In genomic region chr5:3803292-3804165, GRCm38 (mm10) we compare ENCODE assay signal across 8 mouse cellular contexts. TPM values are rescaled to one million over a fixed set of nuclear protein-coding genes. Genes with fewer than 3 reads are reported as not detected.
DNase-seq lines count a peak whose midpoint lies in the region; ATAC-seq lines count a peak whose summit lies in the region.

No protein-coding gene starts in this region.

- intact Hi-C loops in gastrocnemius, postnatal 36 days (cut with DNase I): loop anchor here (2.0 kb wide), 1 partner anchor 157 kb away; no protein-coding TSS in a partner anchor

- H3K27ac ChIP-seq in kidney, embryonic 16.5 days (ENCODE audit: low read length): peak overlapping the region; percentile 85
- peak overlapping the region; percentile 94 for H3K27ac ChIP-seq in forebrain, embryonic 10.5 days
- H3K27ac ChIP-seq in neural tube, embryonic 14.5 days (ENCODE audit: low read depth, low read length): peak overlapping the region; percentile 89

- under 1% methylated on average over 36 of the region's 36 CpGs for WGBS in kidney, embryonic 16.5 days
- WGBS in forebrain, embryonic 10.5 days: 1% methylated on average over 36 of the region's 36 CpGs
- under 1% methylated on average over 36 of the region's 36 CpGs for WGBS in neural tube, embryonic 14.5 days

- H3K4me2 ChIP-seq in kidney, embryonic 16.5 days (replicated peaks; ENCODE audit: low read depth, low read length): peak overlapping the region; percentile 93
- peak overlapping the region; percentile 87 for H3K4me2 ChIP-seq in neural tube, embryonic 14.5 days (ENCODE audit: low read depth, low read length)

- H3K9me3 ChIP-seq in kidney, embryonic 16.5 days (ENCODE audit: low read length): no peaks in the 10 kb centered on the region
- H3K9me3 ChIP-seq in forebrain, embryonic 10.5 days: no peaks in the 10 kb centered on the region
- H3K9me3 ChIP-seq in neural tube, embryonic 14.5 days (ENCODE audit: control insufficient read depth, low read length): no peaks in the 10 kb centered on the region

- H3K9ac ChIP-seq in kidney, embryonic 16.5 days (replicated peaks; ENCODE audit: low read length): peak overlapping the region; percentile 88
- H3K9ac ChIP-seq in neural tube, embryonic 14.5 days (replicated peaks; ENCODE audit: low read depth, low read length): peak overlapping the region; percentile 69

- ATAC-seq in kidney, embryonic 16.5 days (ENCODE audit: low FRiP score, low TSS enrichment): peak; percentile 77
- ATAC-seq in neural tube, embryonic 14.5 days (ENCODE audit: low read depth): peak; percentile 81

- DNase-seq in kidney, postnatal 10 days: no peak
- DNase-seq in MEL-GATA-1-ER (ENCODE audit: extremely low read depth, low read depth) (peak; percentile 59), liver (peak; percentile 80)
- DNase-seq in forebrain, embryonic 10.5 days (ENCODE audit: extremely low spot score, low spot score): no peak
- no peak for DNase-seq in cerebellum, adult 18-20 months
- DNase-seq in gastrocnemius, postnatal 36 days: no peak

- peaks cover 5% of the 10 kb centered on the region; the same call in 1 of the 2 replicates for H3K4me1 ChIP-seq in kidney, embryonic 16.5 days (ENCODE audit: insufficient read depth, low read length)
- H3K4me1 ChIP-seq in forebrain, embryonic 10.5 days: peaks cover 31% of the 10 kb centered on the region
- H3K4me1 ChIP-seq in neural tube, embryonic 14.5 days (ENCODE audit: control insufficient read depth, insufficient read depth, low read length): peaks cover 14% of the 10 kb centered on the region

- no peaks in the 10 kb centered on the region for H3K27me3 ChIP-seq in kidney, embryonic 16.5 days (ENCODE audit: insufficient read depth, low read length)
- H3K27me3 ChIP-seq in forebrain, embryonic 10.5 days (ENCODE audit: poor library complexity, severe bottlenecking): no peaks in the 10 kb centered on the region
- H3K27me3 ChIP-seq in neural tube, embryonic 14.5 days (ENCODE audit: control insufficient read depth, insufficient read depth, low read length): no peaks in the 10 kb centered on the region

- no peaks in the 10 kb centered on the region for H3K36me3 ChIP-seq in kidney, embryonic 16.5 days (ENCODE audit: insufficient read depth, low read length)
- H3K36me3 ChIP-seq in forebrain, embryonic 10.5 days (replicated peaks): peaks cover 5% of the 10 kb centered on the region; the same call in 1 of the 2 replicates
- no peaks in the 10 kb centered on the region for H3K36me3 ChIP-seq in neural tube, embryonic 14.5 days (ENCODE audit: control insufficient read depth, insufficient read depth, low read length)

- H3K4me3 ChIP-seq in kidney, embryonic 16.5 days (ENCODE audit: low read length): peak overlapping the region; percentile 89
- H3K4me3 ChIP-seq in forebrain, embryonic 10.5 days: peak overlapping the region; percentile 88
- peak overlapping the region; percentile 86 for H3K4me3 ChIP-seq in neural tube, embryonic 14.5 days (ENCODE audit: low read depth, low read length)

RNA-seq across cellular contexts. Expression of gene Krit1, which starts 0.5 kb away (rescaled TPM):
- polyA plus RNA-seq in kidney, embryonic 16.5 days (2015; fragmentation: Nextera tagmentation; extraction: Ambion mirVana): 44.6 and 48.8 TPM in 2 replicates
- 61.5 and 63.3 TPM in 2 replicates for polyA plus RNA-seq in forebrain, embryonic 10.5 days (2016; fragmentation: Nextera tagmentation; extraction: Ambion mirVana)
- polyA plus RNA-seq in neural tube, embryonic 14.5 days (2014; fragmentation: Nextera tagmentation; extraction: Ambion mirVana): 61.7 and 69.7 TPM in 2 replicates
- 10 to 100 TPM; 13.7 to 14.5 TPM for total RNA-seq in gastrocnemius, postnatal 36 days (2021)

RNA-seq across cellular contexts. Expression of gene Ankib1, which starts 0.8 kb away (rescaled TPM):
- 11.5 and 12.1 TPM in 2 replicates for polyA plus RNA-seq in kidney, embryonic 16.5 days (2015; fragmentation: Nextera tagmentation; extraction: Ambion mirVana)
- 9.7 and 9.9 TPM in 2 replicates for polyA plus RNA-seq in forebrain, embryonic 10.5 days (2016; fragmentation: Nextera tagmentation; extraction: Ambion mirVana)
- polyA plus RNA-seq in neural tube, embryonic 14.5 days (2014; fragmentation: Nextera tagmentation; extraction: Ambion mirVana): 24.4 and 25.8 TPM in 2 replicates
- 10 to 100 TPM; 14.6 to 15.2 TPM for total RNA-seq in gastrocnemius, postnatal 36 days (2021)

RNA-seq across cellular contexts. Expression of gene Lrrd1, which starts 41.4 kb away (rescaled TPM):
- polyA plus RNA-seq in kidney, embryonic 16.5 days (2015; fragmentation: Nextera tagmentation; extraction: Ambion mirVana): not detected in 2 replicates
- polyA plus RNA-seq in forebrain, embryonic 10.5 days (2016; fragmentation: Nextera tagmentation; extraction: Ambion mirVana): 0.09 and 0.15 TPM in 2 replicates
- polyA plus RNA-seq in neural tube, embryonic 14.5 days (2014; fragmentation: Nextera tagmentation; extraction: Ambion mirVana): 0.09 and 0.11 TPM in 2 replicates
- under 1 TPM in 1 of 2 experiments, not detected in 1; 0.10 TPM for total RNA-seq in gastrocnemius, postnatal 36 days (2021)

Comparison
In these comparisons a context has a peak if more than half of its experiments do, and no peak if none do; other contexts are left out.
1. DNase-seq: peak in MEL-GATA-1-ER (single experiment) and liver (single experiment); none in kidney, postnatal 10 days (single experiment), forebrain, embryonic 10.5 days (single experiment), cerebellum, adult 18-20 months (0 of 2) and gastrocnemius, postnatal 36 days (0 of 2).
2. Peak in every context shown above with its lines, with median percentiles within 50 percentile points of each other: H3K27ac ChIP-seq and H3K4me3 ChIP-seq.